Mouse (Mus musculus) intestine, embryonic 14.5 days (tissue): Measurements from ENCODE around the gene Cyp4a32. TPM values are rescaled to one million over a fixed set of nuclear protein-coding genes. Genes with fewer than 3 reads are reported as not detected.
A peak's percentile ranks its signal among the peaks of the same experiment; 100 is the strongest.
"Not testable (repeated sequence)": the region's sequence is repeated elsewhere in the genome, so short reads cannot be mapped to it uniquely, and the experiment has no call there.

Experiments
- ATAC-seq: fragments of 200-750 bp; cut with Nextera tagmentation; replicated peaks from 2 replicates; pipeline ENCODE4 v1.8.0; 2017; ENCODE audit warnings: low read depth, moderate number of reproducible peaks, moderate TSS enrichment, moderate library complexity; ENCODE audit not compliant: low FRiP score, low TSS enrichment
- DNase-seq: peaks from one replicate; pipeline ENCODE4 v3.0.0-alpha.2; 2018; ENCODE audit warnings: low spot score
- H3K27ac ChIP-seq: fragments of 300-500 bp; sonication (generic); 2 replicates; pipeline ENCODE4 v1.5.1; 2014; ENCODE audit warnings: low read depth, mild to moderate bottlenecking, control low read depth
- H3K27me3 ChIP-seq: fragments of 300-500 bp; sonication (generic); replicated peaks from 2 replicates; pipeline ENCODE4 v1.6.1; 2014; ENCODE audit warnings: low read length, control low read depth; ENCODE audit not compliant: control insufficient read depth, insufficient read depth
- H3K36me3 ChIP-seq: fragments of 300-500 bp; sonication (generic); 2 replicates; pipeline ENCODE4 v1.6.1; 2014; ENCODE audit warnings: low read length, control low read depth; ENCODE audit not compliant: control insufficient read depth, insufficient read depth
- H3K4me1 ChIP-seq: fragments of 300-500 bp; sonication (generic); replicated peaks from 2 replicates; pipeline ENCODE4 v1.6.1; 2014; ENCODE audit warnings: low read length, control low read depth, mixed read lengths; ENCODE audit not compliant: control insufficient read depth, insufficient read depth
- H3K4me2 ChIP-seq: fragments of 300-500 bp; sonication (generic); 2 replicates; pipeline ENCODE4 v1.6.1; 2014; ENCODE audit warnings: low read length
- H3K4me3 ChIP-seq: fragments of 300-500 bp; sonication (generic); 2 replicates; pipeline ENCODE4 v1.5.1; 2014; ENCODE audit warnings: low read depth, low read length, control low read depth, mixed read lengths
- H3K9ac ChIP-seq: fragments of 300-500 bp; sonication (generic); 2 replicates; pipeline ENCODE4 v1.6.1; 2014; ENCODE audit warnings: mild to moderate bottlenecking, low read length
- H3K9me3 ChIP-seq: fragments of 300-500 bp; sonication (generic); 2 replicates; pipeline ENCODE4 v1.6.1; 2016; ENCODE audit warnings: low read length, control low read depth; ENCODE audit not compliant: control insufficient read depth
- WGBS: fragments of 180-500 bp; shearing (Covaris S2); extraction: QIAGEN DNeasy Blood & Tissue Kit; methylation state at CpG from one replicate; pipeline ENCODE4 v1.1.7; 2014; 5-methylcytosine and 5-hydroxymethylcytosine counted together
- polyA plus RNA-seq: library from polyadenylated mRNA; unstranded; fragments of >200 nt; fragmentation: Nextera tagmentation; extraction: Ambion mirVana; gene quantifications from 2 replicates; pipeline ENCODE4 v1.2.1, GENCODE M21; 2014

Gene Cyp4a32
- polyA plus RNA-seq, 1 experiment from 2014 or later = not detected

DNA sequence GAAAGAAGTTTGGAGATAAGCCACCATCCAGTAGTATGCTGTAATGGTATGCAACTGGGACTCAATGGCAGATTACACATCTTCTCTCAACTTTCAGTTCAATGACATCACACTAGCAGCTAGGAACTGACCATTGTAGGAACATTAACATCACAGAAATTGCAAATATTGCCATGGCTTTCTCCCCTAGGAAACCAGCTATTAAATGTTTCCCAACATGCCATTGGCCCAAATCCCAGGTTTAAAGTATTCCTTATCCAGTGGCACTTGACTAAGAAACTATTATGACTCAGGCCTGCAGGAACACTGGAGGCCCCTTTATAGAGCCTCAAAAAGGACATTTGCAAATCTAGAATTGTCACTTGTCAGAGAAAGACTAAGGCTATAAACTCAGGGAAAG lies 48.6 kb downstream of the Cyp4a32 start:
- Histone ChIP-seq H3K27ac (no peak overlapping the region), H3K4me1 (no peaks in the 10 kb centered on the region), H3K27me3 (no peaks in the 10 kb centered on the region), H3K4me3 (no peak overlapping the region), H3K36me3 (no peaks in the 10 kb centered on the region), H3K4me2 (no peak overlapping the region), H3K9ac (no peak overlapping the region), H3K9me3 (no peaks in the 10 kb centered on the region)
- DNase-seq = no peak
- no peak for ATAC-seq

DNA sequence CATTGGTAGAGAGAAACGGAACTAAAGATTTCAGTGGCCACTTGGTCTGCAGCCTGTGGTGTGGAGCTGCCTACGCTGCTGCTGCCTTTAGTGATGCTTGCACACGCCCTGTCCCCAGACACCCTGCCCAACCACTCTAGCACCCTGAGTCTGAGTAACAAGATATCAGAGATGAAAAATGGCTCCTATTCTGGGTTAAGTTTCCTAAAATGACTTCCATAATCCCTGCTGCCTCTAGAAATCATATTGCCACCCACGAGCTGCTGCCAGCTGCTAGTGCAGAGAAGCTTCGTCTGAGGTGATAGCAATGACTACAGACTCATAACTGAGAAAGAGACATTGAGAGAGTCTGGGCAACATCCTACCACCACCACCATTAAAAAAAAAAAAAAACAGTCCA lies 50.1 kb downstream of the Cyp4a32 start:
- no peak overlapping the region for H3K4me2 ChIP-seq
- no peaks in the 10 kb centered on the region for H3K27me3 ChIP-seq
- no peaks in the 10 kb centered on the region for H3K36me3 ChIP-seq
- H3K9me3 ChIP-seq = no peaks in the 10 kb centered on the region
- no peak overlapping the region for H3K4me3 ChIP-seq
- no peak overlapping the region for H3K9ac ChIP-seq
- WGBS = 83% methylated on average over 5 of the region's 5 CpGs
- ATAC-seq (no peak), DNase-seq (no peak)
- no peaks in the 10 kb centered on the region for H3K4me1 ChIP-seq
- H3K27ac ChIP-seq = no peak overlapping the region

DNA sequence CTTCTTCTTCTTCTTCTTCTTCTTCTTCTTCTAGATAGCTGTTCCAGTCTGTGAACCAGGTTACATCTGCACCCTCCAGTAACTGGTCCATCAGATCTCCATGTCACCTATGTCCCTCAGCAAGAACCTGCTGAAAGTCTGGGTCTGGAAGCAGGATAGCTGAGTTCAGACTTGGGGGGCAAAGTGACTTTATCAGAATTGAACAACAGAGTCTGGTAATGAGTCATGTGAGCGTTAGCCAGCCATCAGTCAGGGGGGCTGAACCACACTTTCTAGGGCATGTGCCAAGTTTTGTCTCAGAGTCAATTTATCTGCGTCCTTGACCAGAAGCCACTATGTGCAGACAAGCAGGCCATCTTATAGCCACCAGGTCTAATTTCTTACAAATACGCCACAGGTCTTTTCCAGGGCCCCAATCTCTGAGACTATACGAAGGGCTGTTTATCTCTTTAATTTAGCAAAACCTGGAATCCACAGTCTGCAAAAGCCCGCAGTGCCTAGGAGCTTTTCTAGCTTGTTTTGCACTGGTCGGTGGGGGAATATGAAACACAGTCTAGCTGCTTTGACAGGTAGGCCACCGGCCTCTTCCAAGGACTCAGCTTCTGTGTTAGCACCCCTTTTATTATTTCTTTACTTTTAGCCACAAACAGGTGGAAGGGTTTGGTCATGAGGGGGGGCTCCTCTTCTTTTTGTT lies 55.2 kb downstream of the Cyp4a32 start:
- not testable (repeated sequence) for H3K9ac ChIP-seq, DNase-seq, H3K4me3 ChIP-seq, ATAC-seq, H3K36me3 ChIP-seq, H3K4me2 ChIP-seq, H3K27ac ChIP-seq, H3K27me3 ChIP-seq, H3K4me1 ChIP-seq, H3K9me3 ChIP-seq
- WGBS = 76% methylated on average over 7 of the region's 7 CpGs

DNA sequence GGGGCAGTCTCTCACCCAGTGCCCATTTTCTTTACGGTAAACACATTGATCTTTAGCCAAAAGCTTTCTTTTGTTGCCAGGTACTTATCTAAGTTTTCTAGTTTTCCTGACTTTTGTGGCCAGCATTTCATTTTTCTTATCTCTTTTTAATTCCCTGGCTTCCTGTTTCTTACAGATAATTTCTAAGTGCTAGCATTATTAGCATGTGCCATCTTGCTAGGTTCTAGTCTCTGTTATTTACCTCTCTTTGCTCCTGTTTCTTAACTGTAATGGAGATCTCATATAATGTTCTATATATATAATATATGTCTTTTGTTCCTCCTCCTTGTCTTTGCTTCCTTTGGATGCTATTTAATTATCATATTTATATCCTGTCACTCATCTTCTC lies 55.8 kb downstream of the Cyp4a32 start:
- H3K36me3 ChIP-seq, ATAC-seq, H3K4me3 ChIP-seq, DNase-seq, H3K9ac ChIP-seq, H3K27ac ChIP-seq, H3K4me1 ChIP-seq, H3K9me3 ChIP-seq, H3K27me3 ChIP-seq, H3K4me2 ChIP-seq: not testable (repeated sequence)
- 85% methylated on average over 1 of the region's 1 CpGs for WGBS

DNA sequence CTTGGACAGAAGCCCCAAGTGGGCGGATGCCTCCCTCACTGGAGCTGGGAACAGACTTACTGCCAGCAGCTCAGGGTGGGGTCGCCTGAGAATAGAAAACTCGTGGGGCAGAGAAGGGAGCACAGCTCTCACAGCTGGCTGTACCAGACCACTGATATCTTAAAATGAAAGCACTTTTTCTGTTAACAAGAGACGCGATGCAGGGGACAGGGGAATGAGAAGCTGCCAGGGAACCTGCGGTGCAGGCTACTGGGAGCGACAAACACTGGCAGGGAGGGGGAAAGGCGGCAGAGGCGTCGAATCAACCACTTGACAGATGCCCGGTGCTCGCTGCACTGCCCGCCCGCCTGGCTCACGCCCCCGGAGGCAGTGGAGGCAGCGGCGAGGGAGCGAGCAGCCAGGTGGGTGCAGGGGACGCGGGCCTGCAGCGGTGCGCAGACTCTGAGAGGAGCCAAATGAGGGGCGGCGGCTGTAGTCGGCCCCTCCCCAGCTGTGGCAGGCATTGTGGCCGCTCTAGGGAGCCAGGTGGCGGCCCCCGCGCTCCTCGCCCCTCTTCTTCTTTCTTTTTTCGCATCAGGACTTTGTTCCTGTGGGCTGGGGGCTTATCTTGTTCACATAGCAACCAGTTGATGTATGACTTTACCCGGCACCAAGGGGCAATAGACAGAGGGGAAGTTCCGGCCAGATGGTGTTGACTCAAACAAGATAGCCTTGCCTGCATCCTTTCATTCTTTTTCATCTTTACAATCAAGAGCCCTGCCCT lies 56.5 kb downstream of the Cyp4a32 start:
- Histone ChIP-seq H3K4me3 (peak overlapping the region; percentile 28), H3K27me3 (no peaks in the 10 kb centered on the region), H3K27ac (peak overlapping the region; percentile 70), H3K9ac (peak overlapping the region; percentile 35; the same call in 1 of the 2 replicates), H3K4me2 (peak overlapping the region; percentile 60), H3K36me3 (no peaks in the 10 kb centered on the region), H3K4me1 (no peaks in the 10 kb centered on the region), H3K9me3 (no peaks in the 10 kb centered on the region)
- ATAC-seq = peak; percentile 91
- WGBS = 2% methylated on average over 32 of the region's 34 CpGs
- DNase-seq = peak; percentile 74

DNA sequence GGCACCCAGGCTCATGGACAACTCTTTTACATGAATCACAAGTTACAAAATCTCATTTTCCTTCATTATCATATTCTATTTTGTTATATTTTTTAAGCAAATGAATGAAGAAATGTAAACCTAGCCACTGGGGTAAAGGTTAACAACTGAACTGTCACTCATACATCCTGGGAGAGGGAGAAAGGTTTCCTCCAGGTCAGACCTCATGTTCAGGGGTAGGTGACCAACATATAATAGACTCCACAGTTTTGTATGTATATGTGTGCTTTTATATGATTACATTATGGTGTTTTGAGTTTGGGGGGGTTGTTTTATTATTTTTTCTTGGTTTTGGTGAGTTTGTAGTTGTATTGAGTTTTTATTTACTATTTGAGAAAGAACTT lies 57.1 kb downstream of the Cyp4a32 start:
- H3K9ac ChIP-seq = no peak overlapping the region
- H3K4me2 ChIP-seq = peak overlapping the region; percentile 60; the same call in 1 of the 2 replicates
- ATAC-seq = peak; percentile 81
- H3K9me3 ChIP-seq = no peaks in the 10 kb centered on the region
- H3K4me1 ChIP-seq = no peaks in the 10 kb centered on the region
- H3K4me3 ChIP-seq = no peak overlapping the region
- H3K27me3 ChIP-seq = no peaks in the 10 kb centered on the region
- H3K36me3 ChIP-seq = no peaks in the 10 kb centered on the region
- no peak overlapping the region for H3K27ac ChIP-seq
- no peak for DNase-seq

DNA sequence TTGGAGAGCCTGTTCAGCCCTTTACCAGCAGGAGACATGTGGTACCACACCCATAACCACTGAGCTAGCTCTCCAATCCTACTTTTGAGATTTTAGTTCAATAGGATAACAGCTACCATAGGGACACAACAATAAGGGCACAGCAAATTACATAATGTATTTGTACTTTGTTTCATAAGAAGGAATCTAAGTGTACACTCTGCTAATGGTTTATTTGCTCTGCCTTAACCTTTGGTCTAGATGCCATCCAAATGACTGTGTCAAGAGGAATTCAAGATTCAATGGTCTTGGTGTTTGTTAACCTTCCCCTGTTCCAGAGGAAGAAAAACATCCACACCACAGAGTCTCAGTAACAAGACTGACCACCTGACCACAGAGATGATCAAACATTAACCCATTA lies 58.4 kb downstream of the Cyp4a32 start:
- no peak overlapping the region for H3K4me3 ChIP-seq
- no peaks in the 10 kb centered on the region for H3K27me3 ChIP-seq
- no peaks in the 10 kb centered on the region for H3K4me1 ChIP-seq
- no peaks in the 10 kb centered on the region for H3K9me3 ChIP-seq
- ATAC-seq (peak; percentile 44; the same call in 1 of the 2 replicates), DNase-seq (no peak)
- no peaks in the 10 kb centered on the region for H3K36me3 ChIP-seq
- H3K27ac ChIP-seq = no peak overlapping the region
- no peak overlapping the region for H3K9ac ChIP-seq
- no peak overlapping the region for H3K4me2 ChIP-seq
